Mouse (Mus musculus) heart, embryonic 13.5 days (tissue): ENCODE results near the gene Cemip. TPM values are rescaled to one million over a fixed set of nuclear protein-coding genes. Genes with fewer than 3 reads are reported as not detected.

Experiments
- ATAC-seq: fragments of 200-750 bp; cut with Nextera tagmentation; 2 replicates; pipeline ENCODE4 v1.8.0; 2017; ENCODE audit warnings: moderate TSS enrichment; ENCODE audit not compliant: insufficient number of reproducible peaks, low FRiP score, low TSS enrichment; ENCODE audit errors: extremely low read depth
- H3K27ac ChIP-seq: fragments of 300-500 bp; sonication (generic); replicated peaks from 2 replicates; pipeline ENCODE4 v1.5.1; 2015; ENCODE audit warnings: moderate library complexity, mild to moderate bottlenecking, inconsistent platforms
- H3K27me3 ChIP-seq: fragments of 300-500 bp; sonication (generic); replicated peaks from 2 replicates; pipeline ENCODE4 v1.6.1; 2015; ENCODE audit warnings: mild to moderate bottlenecking, inconsistent platforms
- H3K36me3 ChIP-seq: fragments of 300-500 bp; sonication (generic); 2 replicates; pipeline ENCODE4 v1.6.1; 2015; ENCODE audit warnings: mild to moderate bottlenecking, inconsistent platforms
- H3K4me1 ChIP-seq: fragments of 300-500 bp; sonication (generic); 2 replicates; pipeline ENCODE4 v1.6.1; 2015; ENCODE audit warnings: inconsistent platforms
- H3K4me2 ChIP-seq: fragments of 300-500 bp; sonication (generic); 2 replicates; pipeline ENCODE4 v1.6.1; 2015; ENCODE audit warnings: inconsistent platforms, mild to moderate bottlenecking, moderate library complexity
- H3K4me3 ChIP-seq: fragments of 300-500 bp; sonication (generic); 2 replicates; pipeline ENCODE4 v1.5.1; 2015; ENCODE audit warnings: moderate library complexity, mild to moderate bottlenecking, inconsistent platforms
- H3K9ac ChIP-seq: fragments of 300-500 bp; sonication (generic); 2 replicates; pipeline ENCODE4 v1.6.1; 2015; ENCODE audit warnings: inconsistent platforms, mild to moderate bottlenecking, moderate library complexity
- H3K9me3 ChIP-seq: fragments of 300-500 bp; sonication (generic); 2 replicates; pipeline ENCODE4 v1.6.1; 2016; ENCODE audit warnings: inconsistent platforms
- WGBS: fragments of 180-500 bp; shearing (Covaris S2); methylation state at CpG from one replicate; pipeline ENCODE4 v1.1.7; 2015; ENCODE audit warnings: mixed read lengths; 5-methylcytosine and 5-hydroxymethylcytosine counted together
- polyA plus RNA-seq: library from polyadenylated mRNA; unstranded; fragments of >200 nt; fragmentation: Nextera tagmentation; extraction: Ambion mirVana; gene quantifications from 2 replicates; pipeline ENCODE4 v1.2.1, GENCODE M21; 2015

The Cemip gene
- polyA plus RNA-seq, 1 experiment from 2014 or later: 0.86 TPM

GRCm38 (mm10) chr7:84116621-84117542, 30.6 kb upstream of the Cemip start:
- Histone ChIP-seq H3K4me2 (no peak overlapping the region), H3K27ac (peak overlapping the region; percentile 61), H3K36me3 (peaks cover 26% of the 10 kb centered on the region), H3K27me3 (no peaks in the 10 kb centered on the region), H3K4me3 (no peak overlapping the region), H3K4me1 (peaks cover 89% of the 10 kb centered on the region), H3K9me3 (no peaks in the 10 kb centered on the region), H3K9ac (no peak overlapping the region)
- ATAC-seq: no peak
- 50% methylated on average over 7 of the region's 7 CpGs for WGBS

GRCm38 (mm10) chr7:84115385-84115784, 29.1 kb upstream of the Cemip start:
- H3K4me1 ChIP-seq: peaks cover 83% of the 10 kb centered on the region
- H3K27ac ChIP-seq: no peak overlapping the region
- H3K27me3 ChIP-seq: no peaks in the 10 kb centered on the region
- no peak; the same call in 1 of the 2 replicates for ATAC-seq
- no peaks in the 10 kb centered on the region for H3K9me3 ChIP-seq
- no peak overlapping the region for H3K4me2 ChIP-seq
- WGBS: 35% methylated on average over 2 of the region's 2 CpGs
- no peak overlapping the region for H3K9ac ChIP-seq
- no peak overlapping the region for H3K4me3 ChIP-seq
- peaks cover 36% of the 10 kb centered on the region for H3K36me3 ChIP-seq

GRCm38 (mm10) chr7:84114775-84115174, 28.5 kb upstream of the Cemip start:
- Histone ChIP-seq H3K4me1 (peaks cover 77% of the 10 kb centered on the region), H3K27me3 (no peaks in the 10 kb centered on the region), H3K4me3 (no peak overlapping the region), H3K27ac (no peak overlapping the region), H3K36me3 (peaks cover 42% of the 10 kb centered on the region), H3K9me3 (no peaks in the 10 kb centered on the region), H3K9ac (no peak overlapping the region), H3K4me2 (no peak overlapping the region)
- ATAC-seq: no peak
- WGBS: 67% methylated on average over 3 of the region's 3 CpGs

- Histone ChIP-seq H3K27me3 (no peaks in the 10 kb centered on the region), H3K27ac (no peak overlapping the region)
- ATAC-seq: no peak
Observed at GRCm38 (mm10) chr7:84113035-84113390, 26.7 kb upstream of the Cemip start.

GRCm38 (mm10) chr7:84112351-84113034, 26.2 kb upstream of the Cemip start:
- Histone ChIP-seq H3K36me3 (peaks cover 63% of the 10 kb centered on the region), H3K27ac (peak overlapping the region; percentile 63), H3K4me1 (peaks cover 54% of the 10 kb centered on the region), H3K9ac (0 out of 2 replicates have a peak overlapping the region, but pooled peaks have one; percentile 7), H3K4me3 (no peak overlapping the region), H3K9me3 (no peaks in the 10 kb centered on the region), H3K27me3 (no peaks in the 10 kb centered on the region), H3K4me2 (no peak overlapping the region; the same call in 1 of the 2 replicates)
- ATAC-seq: no peak
- WGBS: 65% methylated on average over 6 of the region's 6 CpGs

More at GRCm38 (mm10) chr7:84113035-84113390, 26.7 kb upstream of the Cemip start:
- Histone ChIP-seq H3K36me3 (peaks cover 58% of the 10 kb centered on the region), H3K4me1 (peaks cover 59% of the 10 kb centered on the region), H3K9ac (no peak overlapping the region), H3K4me3 (no peak overlapping the region), H3K4me2 (no peak overlapping the region), H3K9me3 (no peaks in the 10 kb centered on the region)
- WGBS: 83% methylated on average over 8 of the region's 8 CpGs

GRCm38 (mm10) chr7:84111716-84112350, 25.5 kb upstream of the Cemip start:
- Histone ChIP-seq H3K9ac (no peak overlapping the region), H3K27me3 (no peaks in the 10 kb centered on the region), H3K4me3 (no peak overlapping the region), H3K4me2 (no peak overlapping the region; the same call in 1 of the 2 replicates), H3K27ac (peak overlapping the region; percentile 63), H3K4me1 (peaks cover 48% of the 10 kb centered on the region), H3K9me3 (no peaks in the 10 kb centered on the region), H3K36me3 (peaks cover 68% of the 10 kb centered on the region)
- 45% methylated on average over 10 of the region's 10 CpGs for WGBS
- no peak for ATAC-seq

GRCm38 (mm10) chr7:84106942-84107341, 20.6 kb upstream of the Cemip start:
- no peak overlapping the region for H3K9ac ChIP-seq
- no peaks in the 10 kb centered on the region for H3K27me3 ChIP-seq
- no peaks in the 10 kb centered on the region for H3K9me3 ChIP-seq
- WGBS: 93% methylated on average over 1 of the region's 1 CpGs
- no peak overlapping the region for H3K4me3 ChIP-seq
- no peak overlapping the region for H3K27ac ChIP-seq
- no peak for ATAC-seq
- peaks cover 63% of the 10 kb centered on the region for H3K36me3 ChIP-seq
- no peak overlapping the region for H3K4me2 ChIP-seq
- peaks cover 10% of the 10 kb centered on the region for H3K4me1 ChIP-seq

GRCm38 (mm10) chr7:84102589-84102988, 16.3 kb upstream of the Cemip start:
- WGBS: 79% methylated on average over 1 of the region's 1 CpGs
- H3K36me3 ChIP-seq: peaks cover 28% of the 10 kb centered on the region
- H3K4me3 ChIP-seq: no peak overlapping the region
- ATAC-seq: no peak
- H3K27me3 ChIP-seq: no peaks in the 10 kb centered on the region
- H3K9me3 ChIP-seq: no peaks in the 10 kb centered on the region
- H3K9ac ChIP-seq: no peak overlapping the region
- H3K27ac ChIP-seq: no peak overlapping the region
- no peaks in the 10 kb centered on the region for H3K4me1 ChIP-seq
- no peak overlapping the region for H3K4me2 ChIP-seq

GRCm38 (mm10) chr7:84100672-84101071, 14.4 kb upstream of the Cemip start:
- Histone ChIP-seq H3K9ac (no peak overlapping the region), H3K4me3 (no peak overlapping the region), H3K9me3 (no peaks in the 10 kb centered on the region), H3K4me1 (peaks cover 7% of the 10 kb centered on the region), H3K27me3 (no peaks in the 10 kb centered on the region), H3K36me3 (peaks cover 16% of the 10 kb centered on the region), H3K27ac (no peak overlapping the region), H3K4me2 (no peak overlapping the region)
- no peak for ATAC-seq
- WGBS: 77% methylated on average over 3 of the region's 3 CpGs

- H3K4me3 ChIP-seq: no peak overlapping the region
- 87% methylated on average over 1 of the region's 1 CpGs for WGBS
- H3K9me3 ChIP-seq: no peaks in the 10 kb centered on the region
- 0 out of 2 replicates have a peak, but pooled peaks cover 1% of the 10 kb centered on the region for H3K36me3 ChIP-seq
- no peak for ATAC-seq
- peaks cover 7% of the 10 kb centered on the region for H3K4me1 ChIP-seq
- H3K27me3 ChIP-seq: no peaks in the 10 kb centered on the region
- no peak overlapping the region for H3K27ac ChIP-seq
- H3K9ac ChIP-seq: no peak overlapping the region
- H3K4me2 ChIP-seq: no peak overlapping the region
Observed at GRCm38 (mm10) chr7:84098098-84098497, 11.8 kb upstream of the Cemip start.

- Histone ChIP-seq H3K27ac (no peak overlapping the region), H3K27me3 (no peaks in the 10 kb centered on the region), H3K9ac (no peak overlapping the region), H3K4me2 (no peak overlapping the region), H3K36me3 (no peaks in the 10 kb centered on the region), H3K9me3 (no peaks in the 10 kb centered on the region), H3K4me1 (peaks cover 7% of the 10 kb centered on the region), H3K4me3 (no peak overlapping the region)
- no peak for ATAC-seq
- WGBS: 44% methylated on average over 6 of the region's 6 CpGs
Observed at GRCm38 (mm10) chr7:84096501-84096900, 10.2 kb upstream of the Cemip start.
